Mouse (Mus musculus) embryonic facial prominence, embryonic 13.5 days (tissue): ENCODE measurements around the gene Cxcl17. TPM values are rescaled to one million over a fixed set of nuclear protein-coding genes. Genes with fewer than 3 reads are reported as not detected.

Experiments
- ATAC-seq: fragments of 200-750 bp; cut with Nextera tagmentation; 2 replicates; pipeline ENCODE4 v1.8.0; 2017; ENCODE audit warnings: low read depth; ENCODE audit not compliant: insufficient number of reproducible peaks, insufficient read depth, low FRiP score, low TSS enrichment
- H3K27ac ChIP-seq: fragments of 300-500 bp; sonication (generic); 2 replicates; pipeline ENCODE4 v1.5.1; 2015; ENCODE audit warnings: moderate library complexity, mild to moderate bottlenecking, inconsistent platforms
- H3K27me3 ChIP-seq: fragments of 300-500 bp; sonication (generic); 2 replicates; pipeline ENCODE4 v1.6.1; 2015; ENCODE audit warnings: mild to moderate bottlenecking, inconsistent platforms
- H3K36me3 ChIP-seq: fragments of 300-500 bp; sonication (generic); 2 replicates; pipeline ENCODE4 v1.6.1; 2015; ENCODE audit warnings: mild to moderate bottlenecking, inconsistent platforms
- H3K4me1 ChIP-seq: fragments of 300-500 bp; sonication (generic); 2 replicates; pipeline ENCODE4 v1.6.1; 2015; ENCODE audit warnings: inconsistent platforms
- H3K4me2 ChIP-seq: fragments of 300-500 bp; sonication (generic); 2 replicates; pipeline ENCODE4 v1.6.1; 2015; ENCODE audit warnings: moderate library complexity, mild to moderate bottlenecking, inconsistent platforms
- H3K4me3 ChIP-seq: fragments of 300-500 bp; sonication (generic); 2 replicates; pipeline ENCODE4 v1.5.1; 2015; ENCODE audit warnings: mild to moderate bottlenecking, inconsistent platforms
- H3K9ac ChIP-seq: fragments of 300-500 bp; sonication (generic); 2 replicates; pipeline ENCODE4 v1.6.1; 2015; ENCODE audit warnings: mild to moderate bottlenecking, inconsistent platforms
- H3K9me3 ChIP-seq: fragments of 300-500 bp; sonication (generic); 2 replicates; pipeline ENCODE4 v1.6.1; 2016; ENCODE audit warnings: inconsistent platforms
- WGBS: fragments of 180-500 bp; shearing (Covaris S2); methylation state at CpG from one replicate; pipeline ENCODE4 v1.1.7; 2015; ENCODE audit warnings: mixed read lengths; 5-methylcytosine and 5-hydroxymethylcytosine counted together
- polyA plus RNA-seq: library from polyadenylated mRNA; unstranded; fragments of >200 nt; fragmentation: Nextera tagmentation; extraction: Ambion mirVana; gene quantifications from 2 replicates; pipeline ENCODE4 v1.2.1, GENCODE M21; 2015

Cxcl17 gene
- polyA plus RNA-seq, 1 experiment from 2014 or later: not detected

DNA sequence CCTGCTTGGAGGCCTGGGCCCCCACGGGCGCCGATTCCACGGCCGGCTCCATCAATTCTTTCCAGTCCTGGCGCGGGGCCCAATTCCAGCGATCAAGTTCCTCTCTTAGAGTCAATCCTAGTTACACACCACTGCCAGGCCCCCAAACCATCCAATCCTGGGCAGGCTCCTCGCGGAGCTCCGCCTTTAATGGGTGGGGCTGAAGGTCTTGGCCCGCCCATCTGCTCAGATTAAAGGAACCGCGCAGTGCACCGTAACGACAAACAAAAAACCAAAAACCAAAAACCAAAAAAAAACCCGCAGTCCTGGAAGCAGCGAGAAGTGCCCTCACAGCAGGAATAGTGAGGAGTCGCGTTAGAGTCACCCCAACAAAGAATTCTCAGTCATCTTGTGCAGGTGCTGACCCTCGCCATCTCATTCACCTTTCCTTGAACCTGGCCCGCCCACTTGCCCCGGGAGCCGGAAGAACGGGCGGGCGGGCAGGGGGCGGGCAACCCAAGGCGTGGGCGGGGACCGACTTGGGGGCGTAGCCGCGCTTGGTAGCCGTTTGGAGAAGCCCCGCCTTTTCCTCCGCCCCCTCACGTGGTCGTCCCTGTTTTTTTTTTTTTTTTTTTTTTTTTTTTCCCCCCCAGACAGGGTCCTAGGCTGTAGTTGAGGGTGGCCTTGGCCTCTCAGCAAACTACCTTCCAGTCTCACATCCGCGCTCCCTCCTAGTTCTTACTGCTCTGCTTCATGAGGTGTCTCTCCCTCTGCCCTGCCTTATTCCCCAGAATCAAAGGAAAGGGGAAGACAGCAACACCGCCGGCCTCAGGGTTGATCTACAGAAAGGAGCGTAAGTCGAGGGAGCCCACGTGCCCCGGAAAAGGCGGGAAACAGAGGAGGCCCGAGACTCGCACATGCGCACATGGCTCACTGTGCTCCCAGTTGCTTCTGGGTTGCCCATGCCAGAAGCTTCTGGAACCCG is 16.8 kb downstream of the Cxcl17 start:
- no peaks in the 10 kb centered on the region for H3K9me3 ChIP-seq
- ATAC-seq: peak; percentile 95
- peak overlapping the region; percentile 77 for H3K4me2 ChIP-seq
- 7% methylated on average over 50 of the region's 52 CpGs for WGBS
- H3K27ac ChIP-seq: peak overlapping the region; percentile 35
- H3K27me3 ChIP-seq: no peaks in the 10 kb centered on the region
- H3K4me3 ChIP-seq: peak overlapping the region; percentile 64
- peaks cover 35% of the 10 kb centered on the region for H3K4me1 ChIP-seq
- no peaks in the 10 kb centered on the region for H3K36me3 ChIP-seq
- H3K9ac ChIP-seq: peak overlapping the region; percentile 80

DNA sequence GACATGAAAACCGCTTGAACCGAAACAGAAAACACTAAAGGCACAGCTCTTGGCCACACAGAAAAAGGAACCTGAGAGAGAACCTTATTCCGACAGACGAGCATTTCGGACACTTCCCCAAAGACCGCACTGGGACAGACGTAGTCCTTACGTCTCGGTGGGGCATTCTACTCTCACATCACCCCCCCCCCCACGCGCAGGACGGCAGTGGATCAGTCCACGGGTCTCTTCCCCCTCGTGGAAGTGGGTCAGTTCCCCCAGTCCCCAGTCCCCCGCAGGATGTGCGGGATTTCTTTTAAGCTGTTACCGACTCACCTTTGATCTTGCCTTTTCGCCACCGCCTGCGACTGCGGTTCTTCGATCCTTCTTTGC is 17.5 kb downstream of the Cxcl17 start:
- no peaks in the 10 kb centered on the region for H3K36me3 ChIP-seq
- peak overlapping the region; percentile 80 for H3K9ac ChIP-seq
- 0 out of 2 replicates have a peak, but pooled peaks have one; percentile 43 for ATAC-seq
- WGBS: under 1% methylated on average over 22 of the region's 22 CpGs
- no peaks in the 10 kb centered on the region for H3K9me3 ChIP-seq
- H3K27me3 ChIP-seq: no peaks in the 10 kb centered on the region
- peaks cover 40% of the 10 kb centered on the region for H3K4me1 ChIP-seq
- peak overlapping the region; percentile 35; the same call in 1 of the 2 replicates for H3K27ac ChIP-seq
- H3K4me2 ChIP-seq: peak overlapping the region; percentile 77
- H3K4me3 ChIP-seq: peak overlapping the region; percentile 64

DNA sequence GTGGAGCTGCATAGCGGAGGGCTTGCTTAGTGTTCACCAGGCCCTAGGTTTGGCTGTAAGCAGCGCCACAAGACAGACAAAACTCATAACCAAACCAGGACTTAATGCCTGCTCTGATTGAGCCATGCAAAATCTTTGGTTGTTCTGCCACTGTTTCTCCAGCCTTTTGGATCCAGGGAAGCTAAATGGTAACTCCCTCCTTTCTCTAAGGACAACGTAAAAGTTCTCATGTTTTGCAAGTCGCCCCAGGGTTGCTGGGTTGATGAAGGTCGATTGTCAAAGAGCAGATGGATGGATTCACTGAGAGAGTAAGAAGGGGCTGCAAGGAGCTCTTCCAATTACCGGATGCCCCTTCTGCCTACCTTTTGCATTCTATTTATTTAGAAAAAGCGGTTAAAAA is 17.9 kb downstream of the Cxcl17 start:
- Histone ChIP-seq H3K9ac (peak overlapping the region; percentile 80), H3K4me2 (peak overlapping the region; percentile 77), H3K4me3 (peak overlapping the region; percentile 64), H3K4me1 (peaks cover 44% of the 10 kb centered on the region), H3K9me3 (no peaks in the 10 kb centered on the region), H3K27me3 (no peaks in the 10 kb centered on the region), H3K27ac (peak overlapping the region; percentile 35; the same call in 1 of the 2 replicates), H3K36me3 (no peaks in the 10 kb centered on the region)
- no peak for ATAC-seq
- 11% methylated on average over 7 of the region's 7 CpGs for WGBS

DNA sequence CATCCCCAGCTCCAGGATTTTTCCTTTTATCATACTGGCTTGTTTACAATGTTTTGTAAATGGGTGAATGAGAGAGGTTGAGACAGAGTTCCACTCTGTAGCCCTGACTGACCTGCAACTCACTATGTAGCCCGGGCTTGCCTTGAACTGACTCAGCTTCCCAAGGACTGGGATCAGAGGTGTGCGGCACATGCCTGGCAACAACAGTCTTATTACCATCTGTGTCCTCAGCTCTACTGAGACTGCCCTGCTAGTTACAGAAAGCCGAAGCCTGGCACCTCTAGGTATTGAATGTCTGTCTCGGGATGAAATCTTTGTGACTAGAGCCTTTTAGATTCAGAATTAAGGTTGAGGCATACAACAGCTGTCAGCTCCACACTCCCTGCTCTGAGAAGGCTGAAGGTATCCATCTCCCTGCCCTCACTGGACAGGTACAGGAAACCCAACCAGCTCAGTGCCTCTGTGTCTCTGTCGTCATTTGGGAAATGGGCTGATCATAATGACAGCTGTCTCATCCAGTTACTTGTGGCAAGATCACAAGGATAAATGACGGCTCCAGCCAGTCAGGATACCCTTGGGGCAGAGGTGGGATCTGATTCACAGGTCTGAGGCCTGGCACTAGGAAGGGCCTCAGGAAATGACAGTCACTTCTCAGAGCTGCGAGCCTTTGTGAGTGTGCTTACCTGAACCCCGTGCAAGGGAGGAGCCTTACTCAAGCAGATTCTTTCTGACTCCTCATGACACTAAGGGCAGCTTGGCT is 19.1 kb downstream of the Cxcl17 start:
- H3K9me3 ChIP-seq: no peaks in the 10 kb centered on the region
- H3K4me1 ChIP-seq: peaks cover 46% of the 10 kb centered on the region
- H3K27ac ChIP-seq: no peak overlapping the region
- H3K36me3 ChIP-seq: no peaks in the 10 kb centered on the region
- ATAC-seq: no peak
- H3K9ac ChIP-seq: no peak overlapping the region
- H3K4me3 ChIP-seq: peak overlapping the region; percentile 64; the same call in 1 of the 2 replicates
- 60% methylated on average over 8 of the region's 8 CpGs for WGBS
- peak overlapping the region; percentile 77 for H3K4me2 ChIP-seq
- H3K27me3 ChIP-seq: no peaks in the 10 kb centered on the region

DNA sequence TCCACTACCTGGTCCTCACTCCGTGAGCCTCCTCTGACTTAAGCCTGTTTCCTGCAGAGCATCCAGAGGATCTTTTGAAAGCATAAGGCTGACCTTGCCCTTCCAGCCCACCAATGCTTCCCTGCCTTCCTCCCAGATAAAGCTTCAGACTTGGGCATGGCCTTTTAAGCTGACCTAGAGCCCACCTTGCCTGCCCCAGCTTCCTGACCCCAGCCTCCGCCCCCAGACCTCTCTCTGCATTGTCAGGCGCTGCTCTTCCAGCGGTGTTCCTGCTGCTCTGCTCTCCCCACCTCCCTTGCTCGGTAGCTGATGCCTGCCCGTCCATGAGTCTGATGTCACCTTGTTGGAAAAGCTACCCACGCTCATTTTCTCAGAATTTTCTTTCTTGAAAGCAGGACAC is 19.8 kb downstream of the Cxcl17 start:
- H3K4me3 ChIP-seq: no peak overlapping the region
- H3K9me3 ChIP-seq: no peaks in the 10 kb centered on the region
- WGBS: 47% methylated on average over 7 of the region's 7 CpGs
- no peak overlapping the region for H3K27ac ChIP-seq
- H3K4me2 ChIP-seq: no peak overlapping the region
- no peak for ATAC-seq
- H3K36me3 ChIP-seq: peaks cover 6% of the 10 kb centered on the region
- peaks cover 43% of the 10 kb centered on the region for H3K4me1 ChIP-seq
- 0 out of 2 replicates have a peak overlapping the region, but pooled peaks have one; percentile 51 for H3K9ac ChIP-seq
- no peaks in the 10 kb centered on the region for H3K27me3 ChIP-seq

DNA sequence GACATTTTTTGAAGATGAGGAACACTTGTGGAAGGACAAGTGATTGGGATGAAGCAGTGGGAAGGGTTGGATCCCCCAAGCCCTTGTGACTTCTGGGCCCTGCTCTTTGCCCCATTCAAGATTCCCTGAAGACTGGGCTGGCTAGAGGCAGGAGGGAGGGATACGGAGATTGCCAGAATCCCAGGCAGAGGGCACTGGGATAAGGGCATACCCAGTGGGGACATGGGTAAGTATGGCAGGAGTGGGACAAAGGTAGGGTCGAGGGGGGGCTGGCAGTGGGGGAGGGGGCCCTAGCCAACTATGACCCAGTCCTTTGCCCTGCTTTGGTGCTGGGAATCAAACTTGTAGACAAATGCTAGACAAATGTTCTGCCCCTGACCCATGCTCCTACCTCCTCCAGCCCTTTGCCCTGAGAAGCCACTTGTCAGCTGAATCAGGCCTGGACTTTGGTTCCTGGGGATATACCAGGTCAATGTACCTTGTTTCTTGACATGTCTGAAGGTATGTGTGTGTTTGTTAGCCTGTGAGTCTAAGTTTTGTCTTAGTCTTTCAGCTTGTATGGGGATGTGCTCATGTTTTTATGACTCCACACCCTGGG is 20.7 kb downstream of the Cxcl17 start:
- no peaks in the 10 kb centered on the region for H3K9me3 ChIP-seq
- H3K27ac ChIP-seq: no peak overlapping the region
- H3K4me3 ChIP-seq: no peak overlapping the region
- H3K4me1 ChIP-seq: peaks cover 43% of the 10 kb centered on the region
- peaks cover 15% of the 10 kb centered on the region for H3K36me3 ChIP-seq
- H3K9ac ChIP-seq: no peak overlapping the region
- 75% methylated on average over 2 of the region's 2 CpGs for WGBS
- ATAC-seq: no peak
- no peak overlapping the region for H3K4me2 ChIP-seq
- H3K27me3 ChIP-seq: no peaks in the 10 kb centered on the region

DNA sequence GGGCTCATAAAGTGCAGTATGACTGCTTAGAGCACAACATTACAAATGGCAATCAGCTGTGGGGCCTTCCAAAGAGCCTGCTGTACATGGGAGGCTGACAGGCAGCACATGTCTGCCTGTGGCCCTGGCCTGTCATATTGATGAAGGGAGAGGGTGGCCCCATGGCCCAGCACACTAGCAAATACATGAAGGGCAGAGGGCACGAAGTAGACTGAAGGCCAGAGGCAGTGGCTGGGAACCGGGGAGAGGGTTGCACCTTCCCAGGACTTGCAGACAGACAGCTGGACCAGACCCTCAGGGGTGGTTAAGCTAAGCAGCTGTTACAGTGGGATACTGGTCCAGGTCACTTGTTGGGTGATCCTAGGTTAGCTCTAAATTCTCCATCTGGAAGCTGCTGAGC is 21.7 kb downstream of the Cxcl17 start:
- 43% methylated on average over 2 of the region's 2 CpGs for WGBS
- peak overlapping the region; percentile 21; the same call in 1 of the 2 replicates for H3K9ac ChIP-seq

DNA sequence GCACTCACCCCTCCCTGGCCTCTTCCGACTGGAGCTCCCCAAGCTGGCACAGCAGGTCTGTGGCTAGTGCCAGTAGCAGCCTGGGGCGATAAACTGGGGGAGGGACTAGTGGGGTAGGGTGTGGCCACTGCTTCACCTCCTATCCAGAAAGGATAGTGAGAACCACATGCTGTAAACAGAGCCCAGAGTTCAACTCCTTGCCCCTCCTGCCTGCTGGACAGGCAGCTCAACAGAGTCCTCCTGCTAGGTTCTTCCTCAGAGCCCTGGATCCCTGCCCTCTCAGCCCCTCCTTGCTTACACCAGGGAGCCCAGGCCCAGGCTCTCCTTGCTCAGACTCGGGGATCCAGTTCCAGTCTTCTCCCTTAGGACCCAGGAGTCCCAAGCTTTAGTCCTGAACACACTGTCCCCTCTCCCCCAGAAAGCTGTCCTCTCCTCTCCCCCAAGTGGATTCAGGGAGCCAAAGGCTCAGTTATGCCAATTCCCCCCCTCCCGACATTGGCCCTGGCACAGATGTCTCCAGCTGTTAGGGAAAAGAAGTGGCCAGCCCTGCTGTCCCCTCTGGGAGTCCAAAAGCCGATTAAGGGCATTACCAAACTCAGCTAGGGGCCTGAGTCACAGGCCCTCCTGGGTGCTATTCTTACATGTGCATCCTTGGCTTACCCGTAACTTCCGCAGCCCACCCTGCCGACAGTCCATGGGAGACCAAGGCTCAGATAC is 22.5 kb downstream of the Cxcl17 start:
- H3K9me3 ChIP-seq: no peaks in the 10 kb centered on the region
- H3K4me2 ChIP-seq: peak overlapping the region; percentile 9; the same call in 1 of the 2 replicates
- peak overlapping the region; percentile 68 for H3K27ac ChIP-seq
- H3K4me3 ChIP-seq: no peak overlapping the region
- WGBS: 38% methylated on average over 8 of the region's 8 CpGs
- ATAC-seq: no peak
- no peaks in the 10 kb centered on the region for H3K27me3 ChIP-seq
- H3K36me3 ChIP-seq: peaks cover 25% of the 10 kb centered on the region
- peak overlapping the region; percentile 58; the same call in 1 of the 2 replicates for H3K9ac ChIP-seq
- peaks cover 39% of the 10 kb centered on the region for H3K4me1 ChIP-seq

More for the DNA sequence above, 21.7 kb downstream of the Cxcl17 start:
- Histone ChIP-seq H3K4me2 (no peak overlapping the region), H3K9me3 (no peaks in the 10 kb centered on the region), H3K4me3 (no peak overlapping the region), H3K27me3 (no peaks in the 10 kb centered on the region), H3K27ac (no peak overlapping the region), H3K4me1 (peaks cover 39% of the 10 kb centered on the region), H3K36me3 (peaks cover 17% of the 10 kb centered on the region)
- no peak for ATAC-seq

GRCm38 (mm10) chr7:25388916-25389315 is 23.8 kb downstream of the Cxcl17 start:
- Histone ChIP-seq H3K4me2 (no peak overlapping the region), H3K4me1 (peaks cover 29% of the 10 kb centered on the region), H3K27me3 (no peaks in the 10 kb centered on the region), H3K9me3 (no peaks in the 10 kb centered on the region), H3K36me3 (peaks cover 38% of the 10 kb centered on the region), H3K4me3 (no peak overlapping the region), H3K27ac (no peak overlapping the region), H3K9ac (no peak overlapping the region)
- ATAC-seq: no peak
- WGBS: 90% methylated on average over 7 of the region's 7 CpGs

DNA sequence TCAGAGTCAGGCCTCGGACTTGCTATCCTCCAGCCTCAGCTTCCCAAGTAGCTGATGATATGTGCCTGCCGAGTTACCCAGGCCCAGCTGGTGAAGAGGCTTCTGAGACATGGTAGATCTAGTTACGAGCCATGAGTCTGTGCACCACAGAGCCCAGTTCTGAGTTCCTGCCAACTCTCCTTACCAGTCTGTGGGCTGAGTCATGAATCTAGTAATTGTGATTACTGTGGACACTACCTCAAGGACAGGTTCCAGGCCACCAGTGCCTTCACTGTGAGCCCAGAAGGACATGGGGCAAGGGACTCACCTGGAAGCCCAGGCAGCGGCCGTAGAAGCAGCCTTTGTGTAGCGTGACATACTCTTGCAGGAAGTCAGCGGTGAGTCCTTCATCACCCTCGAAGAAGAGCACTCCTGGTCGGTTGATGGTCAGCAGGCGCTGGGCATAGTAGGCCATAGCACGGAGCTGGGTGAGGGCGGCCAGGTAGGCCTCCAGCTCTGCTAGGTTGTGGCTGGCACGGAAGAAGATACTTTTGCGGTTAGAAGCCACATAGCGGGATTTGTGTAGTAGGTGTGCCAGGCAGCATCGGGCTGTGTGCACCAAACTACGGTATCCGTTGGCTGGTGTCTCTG is 24.8 kb downstream of the Cxcl17 start:
- no peak for ATAC-seq
- H3K9me3 ChIP-seq: no peaks in the 10 kb centered on the region
- peaks cover 19% of the 10 kb centered on the region for H3K4me1 ChIP-seq
- H3K4me3 ChIP-seq: no peak overlapping the region
- peaks cover 47% of the 10 kb centered on the region for H3K36me3 ChIP-seq
- H3K9ac ChIP-seq: no peak overlapping the region
- no peak overlapping the region for H3K4me2 ChIP-seq
- 91% methylated on average over 18 of the region's 18 CpGs for WGBS
- no peaks in the 10 kb centered on the region for H3K27me3 ChIP-seq
- H3K27ac ChIP-seq: no peak overlapping the region
